Mouse (Mus musculus): ENCODE results near the gene Rasgef1b. TPM values are rescaled to one million over a fixed set of nuclear protein-coding genes. Genes with fewer than 3 reads are reported as not detected.

Gene Rasgef1b
- total and polyA plus RNA-seq, 3 experiments = 0.17 to 0.26 (median 0.21) TPM

GRCm38 (mm10) chr5:99482016-99482415 is 246.8 kb downstream of the Rasgef1b start:
- H3K9me3 ChIP-seq (replicated peaks; ENCODE audit: low read length) = no peaks in the 10 kb centered on the region
- in situ Hi-C loops (cut with MboI; ENCODE audit: low pct_ligation_motif_present, low pct_unique_long_range_greater_than_20kb, low sequenced_read_pairs) = no loop called here

GRCm38 (mm10) chr5:99480078-99481031 is 248.5 kb downstream of the Rasgef1b start:
- Histone ChIP-seq H3K9me3 (replicated peaks; ENCODE audit: low read length) (no peaks in the 10 kb centered on the region), H3K27ac (ENCODE audit: insufficient read depth, low read depth) (no peak overlapping the region), H3K4me1 (ENCODE audit: control insufficient read depth in 1 of 2, insufficient read depth in 2 of 2) (no peaks in the 10 kb centered on the region), H3K27me3 (replicated peaks) (no peaks in the 10 kb centered on the region), H3K4me3 (replicated peaks in 1 of 3; ENCODE audit: low read depth in 2 of 3, low read length in 2 of 3, poor library complexity in 1 of 3) (no peak overlapping the region), H3K9ac (ENCODE audit: insufficient read depth, low read depth) (no peak overlapping the region), H3K4me2 (ENCODE audit: insufficient read depth, low read depth, poor library complexity, severe bottlenecking) (no peak overlapping the region), H3K79me2 (replicated peaks; ENCODE audit: control insufficient read depth, extremely low read depth, insufficient read depth, poor library complexity, severe bottlenecking) (no peaks in the 10 kb centered on the region), H3K36me3 (replicated peaks in 1 of 2; ENCODE audit: control insufficient read depth in 1 of 2, insufficient read depth in 1 of 2, low read length in 1 of 2) (no peaks in the 10 kb centered on the region)
- in situ Hi-C loops (cut with MboI; ENCODE audit: low pct_ligation_motif_present, low pct_unique_long_range_greater_than_20kb, low sequenced_read_pairs) (no loop called here), dilution Hi-C loops (cut with MboI; ENCODE audit: extremely low pct_ligation_motif_present, extremely low pct_unique_long_range_greater_than_20kb, low sequenced_read_pairs) (no loop called here)
- TF ChIP-seq IRF4 (IDR thresholded peaks at IDR 0.05; ENCODE audit: low read depth, low read length) (no peak), MAZ (IDR thresholded peaks at IDR 0.05; ENCODE audit: low read depth, low read length) (no peak), ETS1 (conservative IDR thresholded peaks at IDR 0.05; ENCODE audit: low read depth, low read length) (no peak), RAD21 (IDR thresholded peaks at IDR 0.05; ENCODE audit: low read depth, low read length) (no peak), HCFC1 (IDR thresholded peaks at IDR 0.05; ENCODE audit: low read depth, low read length) (no peak), TCF12 (IDR thresholded peaks at IDR 0.05; ENCODE audit: low read depth, low read length) (no peak), BHLHE40 (IDR thresholded peaks at IDR 0.05; ENCODE audit: low read depth, low read length) (no peak), CHD1 (IDR thresholded peaks at IDR 0.05; ENCODE audit: low read depth, low read length) (no peak), USF2 (conservative IDR thresholded peaks at IDR 0.05; ENCODE audit: low read depth, low read length) (no peak), KAT2A (IDR thresholded peaks at IDR 0.05; ENCODE audit: insufficient replicate concordance, low read length) (no peak), ELF1 (IDR thresholded peaks at IDR 0.05; ENCODE audit: low read depth, low read length) (no peak)
- no peak for DNase-seq (ENCODE audit: extremely low read depth)

More at GRCm38 (mm10) chr5:99482016-99482415, 246.8 kb downstream of the Rasgef1b start:
- no peaks in the 10 kb centered on the region for H3K4me1 ChIP-seq (ENCODE audit: control insufficient read depth in 1 of 2, insufficient read depth in 2 of 2)
- H3K4me2 ChIP-seq (ENCODE audit: insufficient read depth, low read depth, poor library complexity, severe bottlenecking) = no peak overlapping the region
- dilution Hi-C loops (cut with MboI; ENCODE audit: extremely low pct_ligation_motif_present, extremely low pct_unique_long_range_greater_than_20kb, low sequenced_read_pairs) = no loop called here
- no peaks in the 10 kb centered on the region for H3K27me3 ChIP-seq (replicated peaks)
- no peaks in the 10 kb centered on the region for H3K36me3 ChIP-seq (replicated peaks in 1 of 2; ENCODE audit: control insufficient read depth in 1 of 2, insufficient read depth in 1 of 2, low read length in 1 of 2)
- no peak for DNase-seq (ENCODE audit: extremely low read depth)
- H3K9ac ChIP-seq (ENCODE audit: insufficient read depth, low read depth) = no peak overlapping the region
- H3K4me3 ChIP-seq (replicated peaks in 1 of 3; ENCODE audit: low read depth in 2 of 3, low read length in 2 of 3, poor library complexity in 1 of 3) = no peak overlapping the region
- H3K27ac ChIP-seq (ENCODE audit: insufficient read depth, low read depth) = no peak overlapping the region
- H3K79me2 ChIP-seq (replicated peaks; ENCODE audit: control insufficient read depth, extremely low read depth, insufficient read depth, poor library complexity, severe bottlenecking) = no peaks in the 10 kb centered on the region
- no peak for TF ChIP-seq POLR2A (IDR thresholded peaks at IDR 0.05; ENCODE audit: low read depth, low read length)
- TF ChIP-seq ELF1 (IDR thresholded peaks at IDR 0.05; ENCODE audit: low read depth, low read length) = no peak
- no peak for TF ChIP-seq GABPA (IDR thresholded peaks at IDR 0.05; ENCODE audit: insufficient replicate concordance, low read depth, low read length)
- no peak for TF ChIP-seq EP300 (IDR thresholded peaks at IDR 0.05; ENCODE audit: low read length)
- no peak for TF ChIP-seq RAD21 (IDR thresholded peaks at IDR 0.05; ENCODE audit: low read depth, low read length)
- no peak for TF ChIP-seq ZC3H11A (IDR thresholded peaks at IDR 0.05; ENCODE audit: low read depth, low read length)
- no peak for TF ChIP-seq SMC3 (IDR thresholded peaks at IDR 0.05; ENCODE audit: low read depth, low read length)
- no peak for TF ChIP-seq JUN (IDR thresholded peaks at IDR 0.05; ENCODE audit: insufficient read depth, low read depth, low read length)
- no peak for TF ChIP-seq ZMIZ1 (IDR thresholded peaks at IDR 0.05; ENCODE audit: low read depth, low read length)
- no peak for TF ChIP-seq ETS1 (conservative IDR thresholded peaks at IDR 0.05; ENCODE audit: low read depth, low read length)
- no peak for TF ChIP-seq RCOR1 (conservative IDR thresholded peaks at IDR 0.05; ENCODE audit: low read depth, low read length)
- no peak for TF ChIP-seq BHLHE40 (IDR thresholded peaks at IDR 0.05; ENCODE audit: low read depth, low read length)
- no peak for TF ChIP-seq TBP (conservative IDR thresholded peaks at IDR 0.05; ENCODE audit: low read depth, low read length)
- TF ChIP-seq TCF12 (IDR thresholded peaks at IDR 0.05; ENCODE audit: low read depth, low read length) = no peak
- TF ChIP-seq ZKSCAN1 (IDR thresholded peaks at IDR 0.05; ENCODE audit: borderline replicate concordance, low read depth, low read length) = no peak
- no peak for TF ChIP-seq CHD2 (IDR thresholded peaks at IDR 0.05; ENCODE audit: low read length)
- TF ChIP-seq SIN3A (IDR thresholded peaks at IDR 0.05; ENCODE audit: low read length) = no peak
- TF ChIP-seq UBTF (IDR thresholded peaks at IDR 0.05; ENCODE audit: low read depth, low read length) = no peak
- no peak for TF ChIP-seq NELFE (IDR thresholded peaks at IDR 0.05; ENCODE audit: low read depth, low read length)
